Mouse (Mus musculus): ENCODE measurements around the gene Pcp2.
A peak's percentile ranks its signal among the peaks of the same experiment; 100 is the strongest.

Gene Pcp2

GRCm38 (mm10) chr8:3625445-3625844 is at the start of gene Pcp2:
Pcp2 (minus strand) TSS chr8:3625545.
- no peak for DNase-seq

DNA sequence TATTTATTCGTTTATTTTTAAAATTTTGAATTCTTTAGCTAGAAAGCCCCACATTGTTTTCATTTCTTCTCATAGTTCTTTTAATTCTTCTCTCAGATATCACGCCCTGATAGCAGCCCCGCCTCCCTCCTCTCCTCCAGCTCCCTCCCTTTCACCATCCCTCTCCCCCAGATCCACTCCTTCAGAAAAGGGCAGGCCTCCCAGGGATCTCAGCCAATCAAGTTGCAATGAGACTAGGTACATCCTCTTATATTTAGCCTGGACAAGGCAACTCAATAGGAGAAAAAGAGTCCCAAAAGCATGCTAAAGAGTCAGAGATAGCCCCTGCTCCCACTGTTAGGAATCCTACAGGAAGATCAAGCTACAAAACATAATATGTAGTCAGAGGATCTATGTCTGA is 49.3 kb upstream of the Pcp2 start:
- no peak for DNase-seq

GRCm38 (mm10) chr8:3671980-3672491 is 46.7 kb upstream of the Pcp2 start, which contains the start of gene Fcor:
Fcor (minus strand) TSS chr8:3672362.
- DNase-seq: peak; percentile 83 to 93

DNA sequence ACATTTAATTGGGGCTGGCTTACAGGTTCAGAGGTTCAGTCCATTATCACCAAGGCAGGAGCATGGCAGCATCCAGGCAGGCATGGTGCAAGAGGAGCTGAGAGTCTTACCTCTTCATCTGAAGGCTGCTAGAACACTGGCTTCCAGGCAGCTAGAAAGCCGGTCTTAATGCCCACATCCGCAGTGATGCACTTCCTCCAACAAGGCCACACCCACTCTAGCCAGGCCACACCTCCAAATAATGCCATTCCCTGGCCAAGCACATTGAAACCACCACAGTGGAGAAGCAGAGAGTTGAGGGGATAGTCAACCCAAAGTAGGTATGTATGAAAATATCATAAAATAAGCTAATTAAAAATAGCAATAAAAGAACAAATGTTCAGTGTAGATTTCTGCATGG is 45.0 kb upstream of the Pcp2 start:
- peak in 1 of 2 experiments; percentile 19 for DNase-seq

DNA sequence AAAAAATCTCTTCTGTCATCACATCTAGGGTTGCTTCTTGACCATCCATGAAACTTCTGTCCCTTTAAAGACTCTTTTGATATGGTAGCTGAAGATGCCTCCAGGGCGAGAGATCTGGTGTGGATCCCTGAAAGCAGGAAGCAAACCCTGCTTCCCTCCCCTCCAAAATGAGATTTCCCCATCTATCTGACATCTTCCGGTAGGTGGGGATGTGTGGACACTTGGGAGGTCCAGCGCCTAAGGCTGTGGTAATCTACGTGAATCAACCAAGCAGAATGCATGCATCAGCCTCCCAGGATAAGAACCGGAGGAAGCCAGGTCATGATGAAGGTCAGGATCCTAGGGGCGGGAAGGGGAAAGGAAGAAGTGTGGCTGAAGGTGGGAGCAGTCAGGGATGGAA is 40.2 kb upstream of the Pcp2 start, which contains the start of gene Mcemp1:
Gene Mcemp1 (plus strand): TSS at position 248 of the 400 bp plus-strand sequence.
- no peak for DNase-seq

DNA sequence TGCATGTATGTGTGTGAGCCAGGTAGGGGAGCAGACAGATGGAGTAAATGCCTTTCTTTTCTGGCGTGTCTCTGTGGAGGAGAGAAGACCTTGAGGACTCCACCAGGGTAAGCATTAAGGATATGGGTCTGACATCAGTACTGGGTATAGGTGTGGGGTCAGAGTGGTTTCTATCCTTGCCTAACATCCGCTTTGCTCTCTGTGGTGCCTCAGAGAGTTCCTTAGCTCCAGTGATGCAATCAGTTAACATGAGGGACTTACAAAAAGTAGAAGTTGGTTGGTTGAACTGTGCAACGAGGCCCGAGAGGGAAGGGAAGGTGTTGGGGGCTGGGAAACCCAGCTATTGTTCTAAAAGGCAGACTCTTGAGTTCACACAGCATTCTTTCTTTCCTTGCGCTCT is 39.1 kb upstream of the Pcp2 start:
- no peak for DNase-seq

DNA sequence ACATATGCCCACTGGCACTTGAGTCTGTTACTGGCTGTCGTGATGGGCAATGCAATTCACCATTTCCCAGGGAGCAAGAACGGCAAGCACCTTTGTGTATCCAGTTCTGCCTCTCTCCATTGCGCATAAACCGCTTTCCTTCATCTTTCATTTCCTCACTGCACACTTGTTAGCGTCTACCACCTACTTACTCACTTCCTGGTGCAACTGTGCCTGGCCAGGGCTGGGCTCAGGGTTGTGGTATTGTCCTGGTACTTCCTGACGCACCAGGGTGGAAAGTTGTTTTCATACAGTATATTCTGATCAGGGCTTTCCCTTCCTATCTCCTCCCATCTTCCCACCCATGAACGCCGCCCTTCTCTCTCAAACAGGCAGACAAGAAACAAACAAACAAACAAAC is 35.5 kb upstream of the Pcp2 start:
- no peak for DNase-seq

GRCm38 (mm10) chr8:3656725-3657381 is 31.5 kb upstream of the Pcp2 start:
- DNase-seq: peak in 1 of 2 experiments; percentile 33

GRCm38 (mm10) chr8:3655526-3655925 is 30.2 kb upstream of the Pcp2 start, which contains the start of gene Retn:
Retn (plus strand) TSS chr8:3655770.
- DNase-seq: no peak

DNA sequence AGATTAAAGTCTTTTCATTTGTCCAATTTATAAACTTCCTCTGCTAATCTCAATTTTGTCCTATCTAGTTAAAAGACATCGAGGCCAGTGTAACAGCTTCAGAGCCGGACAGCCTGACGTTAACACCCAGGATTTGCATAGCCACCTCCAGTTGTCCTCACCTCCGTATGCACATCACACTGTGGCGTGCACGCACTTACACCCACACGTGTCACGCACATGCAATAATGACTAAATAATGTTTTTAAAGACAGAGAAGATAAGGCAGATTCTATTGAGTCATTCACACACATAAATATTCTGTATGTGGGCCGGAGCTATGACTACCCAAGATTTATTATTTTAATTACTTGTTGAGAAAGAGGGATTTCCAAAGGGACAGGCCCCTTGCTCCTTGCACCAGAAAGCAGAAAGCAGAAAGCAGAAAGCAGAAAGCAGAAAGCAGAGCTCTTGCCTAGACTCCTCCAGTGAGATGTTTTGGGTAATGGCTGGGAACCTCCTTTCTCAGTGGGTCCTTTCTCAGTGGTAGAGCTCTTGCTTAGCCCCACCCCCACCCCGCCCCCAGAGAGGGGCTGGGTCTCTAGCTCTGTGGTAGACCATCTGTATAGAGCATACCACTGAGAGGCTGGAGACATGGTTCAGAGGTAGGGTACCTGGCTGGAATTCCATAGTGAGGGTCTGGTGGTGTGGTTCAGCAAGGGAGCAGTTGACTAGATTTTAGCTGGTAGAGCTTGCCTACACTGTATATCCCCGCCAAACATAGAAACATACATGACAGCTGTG is 29.6 kb upstream of the Pcp2 start:
- DNase-seq: no peak

DNA sequence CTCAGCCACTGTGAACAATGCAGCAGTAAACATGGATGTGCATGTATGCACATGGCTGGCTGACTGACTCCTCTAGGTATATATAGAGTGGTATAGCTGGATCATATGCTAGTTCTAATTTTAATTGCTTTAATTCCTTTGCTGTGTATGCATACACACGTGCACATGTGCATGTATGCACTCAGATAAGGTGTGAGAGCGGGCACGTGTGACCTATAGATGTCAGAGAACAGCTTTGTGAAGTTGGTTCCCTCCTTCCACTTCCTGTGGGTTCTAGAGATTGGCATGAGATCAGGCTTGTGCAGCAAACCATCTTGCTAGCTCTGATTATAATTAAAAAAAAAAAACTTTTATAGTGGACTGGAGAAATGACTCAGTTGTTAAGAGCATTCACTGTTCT is 27.5 kb upstream of the Pcp2 start:
- DNase-seq: no peak

DNA sequence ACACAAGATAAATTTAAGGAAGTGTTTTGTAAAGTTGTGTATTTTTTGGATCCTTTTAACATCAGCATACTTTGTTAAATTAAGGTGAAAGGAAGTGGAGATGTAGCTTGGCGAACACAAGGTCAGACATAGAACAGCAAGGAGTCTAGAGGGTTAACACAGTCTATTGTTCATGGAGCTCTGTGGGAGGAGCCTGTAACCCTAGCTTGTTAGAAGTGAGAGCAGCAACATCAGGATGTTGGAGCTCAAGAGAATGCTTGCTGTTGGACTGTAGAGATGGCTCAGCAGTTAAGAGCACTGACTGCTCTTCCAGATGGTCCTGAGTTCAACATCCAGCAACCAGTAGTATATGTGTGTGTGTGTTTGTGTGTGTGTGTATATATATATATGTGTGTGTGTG is 23.6 kb upstream of the Pcp2 start:
- DNase-seq: no peak

GRCm38 (mm10) chr8:3648268-3648667 is 22.9 kb upstream of the Pcp2 start:
- no peak for DNase-seq

DNA sequence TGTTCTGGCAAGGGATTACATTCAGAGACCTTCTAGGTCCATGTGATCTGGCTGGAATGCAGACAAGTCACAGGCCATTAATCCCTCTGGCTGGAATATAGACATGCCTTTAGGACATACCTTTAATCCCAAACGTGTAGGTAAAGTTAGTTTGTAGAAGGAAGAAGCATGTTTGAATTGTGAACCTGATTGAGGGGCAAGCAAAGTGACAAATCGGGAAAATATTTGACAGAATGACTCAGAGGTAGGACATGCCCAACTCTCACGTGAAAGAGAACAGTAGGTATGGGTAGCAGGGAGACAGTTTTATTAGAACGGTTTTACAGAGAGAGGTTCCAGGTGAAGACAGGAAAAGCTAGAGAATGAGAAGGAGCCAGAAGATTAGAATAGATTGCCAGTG is 22.2 kb upstream of the Pcp2 start:
- DNase-seq: peak in 1 of 2 experiments; percentile 8

DNA sequence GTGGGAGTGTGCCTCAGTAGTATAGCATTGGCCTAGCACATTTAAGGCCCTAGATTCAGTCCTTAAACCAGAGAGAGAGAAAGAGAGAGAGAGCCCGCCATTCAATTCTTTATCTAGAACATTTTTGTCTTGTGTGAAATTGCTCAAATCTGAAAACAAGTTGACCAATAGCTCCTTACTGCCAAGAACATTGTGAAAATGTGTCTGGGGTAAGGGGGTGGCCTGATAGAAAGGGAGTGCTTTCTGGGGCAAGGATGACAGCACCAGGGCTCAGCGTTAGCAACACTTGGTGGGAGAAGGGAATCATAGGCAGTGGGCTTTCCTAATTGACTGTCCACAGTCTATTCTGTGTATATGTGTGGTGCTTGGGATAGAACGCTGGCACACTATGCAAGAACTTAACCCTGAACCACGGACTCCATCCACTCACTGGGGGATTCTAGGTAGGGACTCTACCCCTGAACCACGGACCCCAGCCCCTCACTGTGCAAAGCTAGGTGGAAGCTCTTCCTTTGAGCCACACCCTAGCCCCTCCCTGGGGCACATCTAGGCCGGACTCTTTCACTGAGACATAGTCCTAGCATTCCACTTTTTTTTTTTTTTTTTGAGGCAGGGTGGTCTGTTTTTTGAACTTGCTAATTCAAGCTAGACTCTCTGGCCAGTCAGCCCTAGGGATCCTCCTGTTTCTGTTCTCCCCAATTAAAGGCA is 21.6 kb upstream of the Pcp2 start:
- no peak for DNase-seq

- DNase-seq: peak; percentile 54 to 83
These were observed 20.5 kb upstream of the Pcp2 start for GRCm38 (mm10) chr8:3645804-3646203.

DNA sequence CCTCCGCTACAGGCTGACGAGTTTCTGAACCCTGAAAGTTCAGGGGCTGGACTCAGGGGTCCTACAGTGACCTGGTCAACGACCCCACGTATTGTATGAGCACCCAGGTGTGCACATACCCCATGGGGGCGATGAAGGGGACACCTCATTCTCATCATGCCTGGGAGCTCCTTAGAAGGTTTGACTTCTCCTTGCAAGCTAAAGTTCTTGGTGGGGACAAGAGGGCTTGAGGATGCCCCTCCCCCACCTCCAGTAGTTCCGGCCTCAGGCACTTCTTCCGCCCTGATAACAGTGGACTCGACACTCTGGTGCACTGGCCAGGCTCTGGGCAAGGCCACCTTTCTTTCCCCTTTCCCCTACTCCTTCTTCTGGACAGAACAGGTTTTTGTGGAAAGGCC is 6.1 kb upstream of the Pcp2 start:
- DNase-seq: peak in 1 of 2 experiments; percentile 57

DNA sequence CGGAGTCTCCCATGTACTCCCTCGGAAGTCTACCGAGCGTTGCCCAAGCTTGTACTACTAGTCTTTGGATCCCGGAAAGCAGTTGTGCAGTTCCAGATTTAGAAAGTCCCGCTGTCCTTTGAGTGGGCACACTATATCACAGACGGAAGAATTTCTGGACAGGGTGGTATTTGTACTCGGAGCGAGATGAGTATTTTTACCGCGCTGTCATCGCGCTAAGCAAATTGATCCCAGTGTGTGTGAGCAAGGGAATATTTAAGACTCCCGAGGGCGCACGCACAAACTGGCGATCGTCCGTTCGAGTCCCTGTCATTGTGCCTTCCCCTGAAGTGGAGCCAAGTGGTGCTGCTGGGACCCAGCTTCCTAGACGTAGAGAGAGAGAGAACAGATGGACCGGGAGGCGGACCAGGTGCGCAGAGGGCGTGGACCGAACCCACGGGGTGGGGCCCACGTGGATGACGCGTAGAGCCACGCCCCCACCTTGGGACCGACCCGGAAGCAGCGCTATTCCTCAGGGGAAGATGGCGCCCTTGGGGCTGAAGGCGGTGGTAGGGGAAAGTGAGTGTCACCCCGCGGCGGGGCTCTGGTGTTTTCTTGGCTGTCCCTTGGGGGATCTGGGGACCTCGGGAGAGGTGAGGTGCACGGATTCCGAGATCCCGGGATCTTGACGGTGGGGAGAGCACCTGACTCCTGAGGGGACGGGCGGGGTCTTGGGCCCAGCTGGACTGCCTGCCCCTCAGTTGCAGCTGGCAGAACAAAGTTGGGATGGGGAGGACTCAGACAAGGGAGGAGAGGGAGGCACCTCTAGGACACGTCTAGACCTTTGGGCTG is 5.5 kb upstream of the Pcp2 start, which contains the start of gene Stxbp2:
Gene Stxbp2 (plus strand): TSS at position 309 of the 831 bp plus-strand sequence.
- DNase-seq: peak; percentile 91 to 94

- peak; percentile 45 to 71 for DNase-seq
These were observed 2.7 kb upstream of the Pcp2 start for GRCm38 (mm10) chr8:3628014-3628413.

DNA sequence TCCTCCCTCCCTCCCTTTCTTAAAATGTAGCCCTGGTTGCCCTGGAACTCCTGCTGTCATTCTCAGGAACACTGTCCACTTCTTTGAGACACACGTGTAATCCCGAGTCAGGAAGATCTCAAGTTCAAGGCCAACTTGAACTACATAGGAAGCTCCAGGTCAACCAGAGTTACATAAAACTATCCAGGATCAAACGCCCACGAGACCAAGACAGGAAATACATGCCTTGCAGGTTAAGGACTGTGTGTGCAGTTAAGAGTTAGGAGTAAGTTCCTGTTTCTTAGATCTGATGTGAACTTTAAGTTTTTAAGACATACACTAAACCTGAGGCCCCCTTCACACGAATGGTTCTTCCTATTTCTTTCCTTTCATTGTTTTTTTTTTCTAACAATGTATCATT is 1.6 kb upstream of the Pcp2 start:
- DNase-seq: no peak

DNA sequence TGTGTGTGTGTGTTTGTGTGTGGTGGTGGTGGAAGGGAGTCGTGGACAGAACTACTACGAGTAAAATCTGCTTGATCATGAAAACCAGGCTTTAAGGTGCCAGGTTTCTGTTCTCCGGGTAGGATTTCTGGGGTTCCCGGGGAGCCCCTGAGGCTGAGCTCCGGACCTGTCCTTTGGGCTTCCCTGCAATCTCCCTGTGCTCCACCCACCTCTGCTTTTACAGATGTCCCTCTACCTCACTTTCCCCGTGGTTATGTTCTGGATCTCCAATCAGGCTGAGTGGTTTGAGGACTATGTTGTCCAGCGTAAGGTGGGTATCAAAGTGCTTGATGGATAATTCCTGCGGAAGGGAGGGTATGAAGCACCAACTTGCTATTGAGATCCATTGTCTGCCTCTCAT is 3.2 kb downstream of the Pcp2 start:
- no peak for DNase-seq

Measured in kidney, postnatal 36 days (tissue).